Mouse (Mus musculus): Measurements from ENCODE around the gene Foxp4. TPM values are rescaled to one million over a fixed set of nuclear protein-coding genes. Genes with fewer than 3 reads are reported as not detected.

The Foxp4 gene
- total and polyA plus RNA-seq, 3 experiments, result 3.3 to 41.7 (median 9.9) TPM

DNA sequence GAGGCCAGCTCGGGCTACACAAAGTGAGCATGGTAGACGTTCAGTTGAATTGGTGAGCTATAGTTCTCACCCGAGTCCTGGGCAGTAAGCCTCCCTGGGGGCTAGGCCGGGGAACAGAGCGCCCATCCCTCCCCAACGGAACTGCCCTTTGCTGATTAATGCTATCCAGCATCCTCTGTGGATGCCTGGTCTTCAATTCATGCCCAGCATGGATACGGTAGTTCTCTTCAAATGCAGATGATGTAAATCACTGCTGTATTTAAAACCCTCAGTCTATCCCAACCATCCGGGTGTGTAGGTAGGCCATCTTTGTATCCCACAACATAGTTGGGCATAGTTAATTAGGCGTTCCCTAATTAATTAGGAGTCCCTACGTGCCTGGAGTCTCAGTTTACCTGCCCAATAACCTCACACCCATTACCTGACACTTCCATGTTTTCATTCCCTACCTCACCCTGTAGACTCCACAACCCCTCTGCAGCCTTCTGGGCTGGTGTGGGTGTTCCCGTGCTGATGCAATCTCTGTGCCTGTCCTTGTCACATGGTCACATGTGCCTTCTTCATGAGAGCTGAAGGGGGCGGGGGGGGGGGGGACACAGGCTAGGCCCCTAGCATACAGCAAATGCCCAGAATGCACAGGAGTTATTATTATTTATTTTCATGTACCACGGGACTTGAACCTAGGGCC lies 106.3 kb downstream of the Foxp4 start (continued):
- TF ChIP-seq GABPA (IDR thresholded peaks at IDR 0.05; ENCODE audit: insufficient replicate concordance, low read depth, low read length), result no peak
- no peak for TF ChIP-seq SMC3 (IDR thresholded peaks at IDR 0.05; ENCODE audit: low read depth, low read length)

Other genes starting within 250 kb of the Foxp4 start
- gene Tomm6, start 236.3 kb downstream of the Foxp4 start, total RNA-seq (2012; rRNA removed), result 46.1 and 46.3 TPM in 2 replicates
- 18.1 and 26.4 TPM in 2 replicates for gene Tomm6, start 236.3 kb downstream of the Foxp4 start, total RNA-seq (2014; rRNA removed)
- 349 and 424 TPM in 2 replicates for gene Tomm6, start 236.3 kb downstream of the Foxp4 start, polyA plus RNA-seq (2012; ENCODE audit: insufficient read length, low read depth)
- gene Frs3, start 235.6 kb downstream of the Foxp4 start, total RNA-seq (2012; rRNA removed), result 1.6 and 2.9 TPM in 2 replicates
- gene Frs3, start 235.6 kb downstream of the Foxp4 start, total RNA-seq (2014; rRNA removed), result 0.19 and 0.54 TPM in 2 replicates
- gene Frs3, start 235.6 kb downstream of the Foxp4 start, polyA plus RNA-seq (2012; ENCODE audit: insufficient read length, low read depth), result 0.67 and 0.76 TPM in 2 replicates
- gene Gm21981, start 230.2 kb downstream of the Foxp4 start, total RNA-seq (2012; rRNA removed), result 0.25 and 0.59 TPM in 2 replicates
- 0.11 and 0.12 TPM in 2 replicates for gene Gm21981, start 230.2 kb downstream of the Foxp4 start, total RNA-seq (2014; rRNA removed)
- gene Gm21981, start 230.2 kb downstream of the Foxp4 start, polyA plus RNA-seq (2012; ENCODE audit: insufficient read length, low read depth), result 0.15 TPM in 1 of 2 replicates, not detected in the other
- 0.21 and 0.30 TPM in 2 replicates for gene Prickle4, start 229.9 kb downstream of the Foxp4 start, total RNA-seq (2012; rRNA removed)
- not detected in 2 replicates for gene Prickle4, start 229.9 kb downstream of the Foxp4 start, total RNA-seq (2014; rRNA removed)
- gene Prickle4, start 229.9 kb downstream of the Foxp4 start, polyA plus RNA-seq (2012; ENCODE audit: insufficient read length, low read depth), result 0.29 and 0.55 TPM in 2 replicates
- gene Pgc, start 197.8 kb downstream of the Foxp4 start, total RNA-seq (2012; rRNA removed), result not detected in 2 replicates
- gene Pgc, start 197.8 kb downstream of the Foxp4 start, total RNA-seq (2014; rRNA removed), result not detected in 2 replicates
- gene Pgc, start 197.8 kb downstream of the Foxp4 start, polyA plus RNA-seq (2012; ENCODE audit: insufficient read length, low read depth), result not detected in 2 replicates
- 49.3 and 57.3 TPM in 2 replicates for gene Tfeb, start 187.6 kb downstream of the Foxp4 start, total RNA-seq (2012; rRNA removed)
- gene Tfeb, start 187.6 kb downstream of the Foxp4 start, total RNA-seq (2014; rRNA removed), result 26.9 and 29.1 TPM in 2 replicates
- 39.9 and 41.3 TPM in 2 replicates for gene Tfeb, start 187.6 kb downstream of the Foxp4 start, polyA plus RNA-seq (2012; ENCODE audit: insufficient read length, low read depth)
- gene Mdfi, start 90.0 kb downstream of the Foxp4 start, total RNA-seq (2012; rRNA removed), result 0.08 and 0.30 TPM in 2 replicates
- 0.35 TPM in 1 of 2 replicates, not detected in the other for gene Mdfi, start 90.0 kb downstream of the Foxp4 start, total RNA-seq (2014; rRNA removed)
- 0.19 TPM in 1 of 2 replicates, not detected in the other for gene Mdfi, start 90.0 kb downstream of the Foxp4 start, polyA plus RNA-seq (2012; ENCODE audit: insufficient read length, low read depth)
- gene 1700122O11Rik, start 113.6 kb upstream of the Foxp4 start, total RNA-seq (2012; rRNA removed), result not detected in 2 replicates
- not detected in 2 replicates for gene 1700122O11Rik, start 113.6 kb upstream of the Foxp4 start, total RNA-seq (2014; rRNA removed)
- gene 1700122O11Rik, start 113.6 kb upstream of the Foxp4 start, polyA plus RNA-seq (2012; ENCODE audit: insufficient read length, low read depth), result not detected in 2 replicates
- not detected in 2 replicates for gene 1700067P10Rik, start 164.7 kb upstream of the Foxp4 start, total RNA-seq (2012; rRNA removed)
- gene 1700067P10Rik, start 164.7 kb upstream of the Foxp4 start, total RNA-seq (2014; rRNA removed), result not detected in 2 replicates
- gene 1700067P10Rik, start 164.7 kb upstream of the Foxp4 start, polyA plus RNA-seq (2012; ENCODE audit: insufficient read length, low read depth), result not detected in 2 replicates
- not detected in 2 replicates for gene 9830107B12Rik, start 221.6 kb upstream of the Foxp4 start, total RNA-seq (2012; rRNA removed)
- not detected in 2 replicates for gene 9830107B12Rik, start 221.6 kb upstream of the Foxp4 start, total RNA-seq (2014; rRNA removed)
- not detected in 2 replicates for gene 9830107B12Rik, start 221.6 kb upstream of the Foxp4 start, polyA plus RNA-seq (2012; ENCODE audit: insufficient read length, low read depth)
- not detected in 2 replicates for gene A530064D06Rik, start 242.6 kb upstream of the Foxp4 start, total RNA-seq (2012; rRNA removed)
- 0.15 and 0.20 TPM in 2 replicates for gene A530064D06Rik, start 242.6 kb upstream of the Foxp4 start, total RNA-seq (2014; rRNA removed)
- gene A530064D06Rik, start 242.6 kb upstream of the Foxp4 start, polyA plus RNA-seq (2012; ENCODE audit: insufficient read length, low read depth), result 0.60 and 0.68 TPM in 2 replicates